ENCODE assay signal across 8 mouse cellular contexts in genomic region chr12:86241604-86242536, GRCm38 (mm10). TPM values are rescaled to one million over a fixed set of nuclear protein-coding genes. Genes with fewer than 3 reads are reported as not detected.
DNase-seq lines count a peak whose midpoint lies in the region; ATAC-seq and TF ChIP-seq lines count a peak whose summit lies in the region.

TSS of gene Gpatch2l (plus strand) at chr12:86241858.

- no peak for TF ChIP-seq EP300 in ES-Bruce4 (IDR thresholded peaks at IDR 0.05; ENCODE audit: insufficient read depth, low read depth, low read length)
- peak; percentile 65 for TF ChIP-seq EP300 in liver, postnatal 0 days (IDR thresholded peaks at IDR 0.05; ENCODE audit: low read depth)

- H3K27ac ChIP-seq in ES-Bruce4 (ENCODE audit: insufficient read depth, low read length), result no peak within 1 kb of the TSS
- H3K27ac ChIP-seq in forebrain, embryonic 13.5 days, result peak within 1 kb of the TSS; percentile 79
- H3K27ac ChIP-seq in liver, postnatal 0 days (ENCODE audit: low read depth), result peak within 1 kb of the TSS; percentile 79
- peak within 1 kb of the TSS; percentile 66 for H3K27ac ChIP-seq in neural tube, embryonic 14.5 days (ENCODE audit: low read depth, low read length)

- DNase-seq in heart, postnatal 10 days, result peak; percentile 97 to 99
- DNase-seq in large intestine, adult 2 months (ENCODE audit: low read depth, low spot score), result peak; percentile 97
- DNase-seq in liver, postnatal 0 days, result peak; percentile 97
- peak; percentile 95 for DNase-seq in testis, postnatal 10 days (ENCODE audit: low spot score)

- intact Hi-C loops in heart, postnatal 10 days (cut with DNase I), result loop anchor here (5.0 kb wide), 1 partner anchor 160 kb away; no protein-coding TSS in a partner anchor

- H3K9ac ChIP-seq in ES-Bruce4 (ENCODE audit: low read depth, poor library complexity, severe bottlenecking), result peak within 1 kb of the TSS; percentile 80
- peak within 1 kb of the TSS; percentile 91 for H3K9ac ChIP-seq in forebrain, embryonic 13.5 days
- peak within 1 kb of the TSS; percentile 78 for H3K9ac ChIP-seq in liver, postnatal 0 days (replicated peaks)
- peak within 1 kb of the TSS; percentile 75 for H3K9ac ChIP-seq in neural tube, embryonic 14.5 days (replicated peaks; ENCODE audit: low read depth, low read length)

- TF ChIP-seq POLR2A in ES-Bruce4 (IDR thresholded peaks at IDR 0.05; ENCODE audit: insufficient read depth, low read length), result no peak

- no peaks in the 10 kb centered on the region for H3K27me3 ChIP-seq in ES-Bruce4 (ENCODE audit: control insufficient read depth, insufficient read depth, low read length, poor library complexity, severe bottlenecking)
- peaks cover 2% of the 10 kb centered on the region; the same call in 1 of the 2 replicates for H3K27me3 ChIP-seq in forebrain, embryonic 13.5 days
- H3K27me3 ChIP-seq in liver, postnatal 0 days (ENCODE audit: insufficient read depth, low read length), result no peaks in the 10 kb centered on the region
- no peaks in the 10 kb centered on the region for H3K27me3 ChIP-seq in neural tube, embryonic 14.5 days (ENCODE audit: control insufficient read depth, insufficient read depth, low read length)

- no peaks in the 10 kb centered on the region for H3K9me3 ChIP-seq in ES-Bruce4 (replicated peaks; ENCODE audit: control insufficient read depth, insufficient read depth, low read length, poor library complexity, severe bottlenecking)
- H3K9me3 ChIP-seq in forebrain, embryonic 13.5 days (replicated peaks), result no peaks in the 10 kb centered on the region
- H3K9me3 ChIP-seq in liver, postnatal 0 days (ENCODE audit: low read length), result no peaks in the 10 kb centered on the region
- H3K9me3 ChIP-seq in neural tube, embryonic 14.5 days (ENCODE audit: control insufficient read depth, low read length), result no peaks in the 10 kb centered on the region

- no peaks in the 10 kb centered on the region for H3K4me1 ChIP-seq in ES-Bruce4 (ENCODE audit: control insufficient read depth, insufficient read depth, low read length)
- peaks cover 40% of the 10 kb centered on the region for H3K4me1 ChIP-seq in forebrain, embryonic 13.5 days
- H3K4me1 ChIP-seq in liver, postnatal 0 days (ENCODE audit: insufficient read depth), result peaks cover 13% of the 10 kb centered on the region
- H3K4me1 ChIP-seq in neural tube, embryonic 14.5 days (ENCODE audit: control insufficient read depth, insufficient read depth, low read length), result peaks cover 16% of the 10 kb centered on the region

- H3K4me2 ChIP-seq in forebrain, embryonic 13.5 days, result peak within 1 kb of the TSS; percentile 98
- H3K4me2 ChIP-seq in liver, postnatal 0 days (ENCODE audit: low read depth, low read length), result peak within 1 kb of the TSS; percentile 88
- peak within 1 kb of the TSS; percentile 99 for H3K4me2 ChIP-seq in neural tube, embryonic 14.5 days (ENCODE audit: low read depth, low read length)

- TF ChIP-seq CTCF in ES-Bruce4 (IDR thresholded peaks at IDR 0.05; ENCODE audit: low read depth, low read length), result no peak
- TF ChIP-seq CTCF in liver, postnatal 0 days (IDR thresholded peaks at IDR 0.05; ENCODE audit: low read depth), result no peak

- H3K36me3 ChIP-seq in ES-Bruce4 (ENCODE audit: control insufficient read depth, insufficient read depth, low read length, poor library complexity, severe bottlenecking), result peaks cover 4% of the 10 kb centered on the region
- H3K36me3 ChIP-seq in forebrain, embryonic 13.5 days (ENCODE audit: poor library complexity, severe bottlenecking), result peaks cover 25% of the 10 kb centered on the region
- peaks cover 17% of the 10 kb centered on the region; the same call in 1 of the 2 replicates for H3K36me3 ChIP-seq in liver, postnatal 0 days (replicated peaks; ENCODE audit: insufficient read depth, low read length)
- H3K36me3 ChIP-seq in neural tube, embryonic 14.5 days (ENCODE audit: control insufficient read depth, insufficient read depth, low read length), result peaks cover 5% of the 10 kb centered on the region; the same call in 1 of the 2 replicates

- ATAC-seq in cerebellum, adult (ENCODE audit: insufficient number of reproducible peaks, low FRiP score, low TSS enrichment), result peak; percentile 99
- peak; percentile 99 for ATAC-seq in forebrain, embryonic 13.5 days
- ATAC-seq in liver, postnatal 0 days, result peak; percentile 100
- peak; percentile 99 for ATAC-seq in neural tube, embryonic 14.5 days (ENCODE audit: low read depth)

- peak within 1 kb of the TSS; percentile 85 for H3K4me3 ChIP-seq in ES-Bruce4 (ENCODE audit: low read depth, low read length)
- H3K4me3 ChIP-seq in forebrain, embryonic 13.5 days, result peak within 1 kb of the TSS; percentile 81
- H3K4me3 ChIP-seq in liver, postnatal 0 days (ENCODE audit: low read depth, low read length), result peak within 1 kb of the TSS; percentile 73
- H3K4me3 ChIP-seq in neural tube, embryonic 14.5 days (ENCODE audit: low read depth, low read length), result peak within 1 kb of the TSS; percentile 58

- WGBS in forebrain, embryonic 13.5 days, result under 1% methylated on average over 57 of the region's 58 CpGs
- under 1% methylated on average over 58 of the region's 58 CpGs for WGBS in large intestine, adult 2 months
- 1% methylated on average over 58 of the region's 58 CpGs for WGBS in liver, postnatal 0 days (ENCODE audit: insufficient replicate concordance)
- under 1% methylated on average over 58 of the region's 58 CpGs for WGBS in neural tube, embryonic 14.5 days

RNA-seq across cellular contexts. Expression of gene Gpatch2l, which starts in this region (rescaled TPM):
- polyA plus RNA-seq in ES-Bruce4 (2011; ENCODE audit: insufficient read depth, insufficient read length, low read depth, missing spikeins), result 17.8 and 20.3 TPM in 2 replicates
- polyA plus RNA-seq in forebrain, embryonic 13.5 days (2015; fragmentation: Nextera tagmentation; extraction: Ambion mirVana), result 22.6 and 24.1 TPM in 2 replicates
- total RNA-seq in heart, postnatal 10 days (2021), result 10 to 100 TPM; 18.7 to 18.9 TPM
- 5.1 and 7.8 TPM in 2 replicates for polyA plus RNA-seq in large intestine, adult 2 months (2012; rRNA removed)
- polyA plus RNA-seq in liver, postnatal 0 days (2015; fragmentation: Nextera tagmentation; extraction: Ambion mirVana), result 4.7 and 5.5 TPM in 2 replicates
- 25.9 and 29.1 TPM in 2 replicates for polyA plus RNA-seq in neural tube, embryonic 14.5 days (2014; fragmentation: Nextera tagmentation; extraction: Ambion mirVana)
